Mouse (Mus musculus) adrenal gland, postnatal 10 days (tissue): Measurements from ENCODE around the gene H2-DMb1. TPM values are rescaled to one million over a fixed set of nuclear protein-coding genes. Genes with fewer than 3 reads are reported as not detected.
A peak's percentile ranks its signal among the peaks of the same experiment; 100 is the strongest.

Experiments used
- DNase-seq: peaks from one replicate; pipeline ENCODE4 v3.0.0; 2021; ENCODE audit warnings: mixed read lengths
- total RNA-seq, 2 experiments: library from RNA; stranded (reverse); gene quantifications; 2 replicates each; pipeline ENCODE4 v1.2.3; 2021

H2-DMb1 gene
- total RNA-seq, 2 experiments from 2014 or later: 3.6 to 5.8 TPM

- DNase-seq: no peak
These were observed 40.6 kb downstream of the H2-DMb1 start for GRCm38 (mm10) chr17:34193468-34193867.

- no peak for DNase-seq
These were observed 41.9 kb downstream of the H2-DMb1 start for GRCm38 (mm10) chr17:34194723-34195122.

DNA sequence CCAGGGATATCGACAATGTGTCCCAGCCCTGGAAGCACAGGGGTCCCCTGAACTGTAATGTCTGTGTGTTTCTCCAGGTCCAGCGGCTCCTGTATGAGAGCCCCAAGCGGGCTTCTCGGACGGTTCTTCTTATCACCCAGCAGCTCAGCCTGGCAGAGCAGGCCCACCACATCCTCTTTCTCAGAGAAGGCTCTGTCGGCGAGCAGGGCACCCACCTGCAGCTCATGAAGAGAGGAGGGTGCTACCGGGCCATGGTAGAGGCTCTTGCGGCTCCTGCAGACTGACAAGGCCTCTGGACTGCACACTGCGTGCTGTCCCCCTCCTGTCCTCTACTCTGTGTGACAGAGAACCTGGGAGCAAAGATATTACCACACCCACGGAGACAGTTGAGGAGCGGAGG lies 43.6 kb downstream of the H2-DMb1 start:
- DNase-seq: no peak

DNA sequence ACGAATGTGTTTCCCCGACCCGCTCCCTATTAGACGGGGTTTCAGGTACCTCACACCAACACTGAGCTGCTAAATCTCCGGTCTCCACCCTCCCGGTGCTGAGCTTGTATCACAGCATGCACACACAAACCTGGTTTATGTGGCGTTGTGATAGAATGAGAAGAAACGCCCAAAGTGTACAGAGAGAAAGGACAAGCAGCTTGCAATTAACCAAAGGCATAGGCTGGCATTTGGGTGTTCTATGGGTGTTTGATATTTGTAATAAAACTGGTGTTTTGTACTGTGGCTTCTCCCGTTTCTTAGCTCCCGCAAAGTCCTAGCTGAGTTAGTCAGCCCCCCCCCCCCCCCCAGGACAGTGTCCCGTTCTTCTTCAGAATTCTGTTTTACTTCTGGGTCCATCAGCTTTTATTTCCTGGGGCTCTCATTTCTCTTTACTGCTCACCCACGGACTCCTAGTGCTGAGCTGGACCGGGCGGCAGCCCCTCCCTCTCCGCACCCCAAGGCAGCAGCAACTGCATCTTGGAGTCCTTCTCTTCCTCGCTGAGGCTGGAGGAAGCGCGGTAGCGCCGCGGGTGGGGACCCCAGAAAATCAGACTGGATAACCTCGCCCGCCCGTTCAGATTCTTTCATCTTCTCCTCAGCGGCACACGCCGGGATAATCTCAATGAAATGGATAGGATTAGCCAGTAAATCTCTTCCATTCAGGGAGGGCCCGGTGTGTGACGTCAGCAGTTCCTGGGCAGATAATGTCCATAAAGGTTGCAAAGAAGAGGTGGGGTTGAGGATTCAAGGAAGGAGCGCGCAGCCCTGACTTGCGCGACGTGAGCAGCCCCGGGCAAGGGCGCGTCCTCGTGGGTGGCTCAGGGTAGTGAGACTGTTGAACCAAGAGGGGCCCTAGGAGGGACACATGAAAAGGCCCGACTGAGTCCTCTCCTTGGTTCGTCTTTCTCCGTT lies 44.3 kb downstream of the H2-DMb1 start, which contains the start of gene Psmb8:
Psmb8 (plus strand) TSS at position 781 of the 954 bp plus-strand sequence.
- DNase-seq: peak; percentile 94

- DNase-seq: peak; percentile 73
These were observed 45.1 kb downstream of the H2-DMb1 start for GRCm38 (mm10) chr17:34197904-34198520.

DNA sequence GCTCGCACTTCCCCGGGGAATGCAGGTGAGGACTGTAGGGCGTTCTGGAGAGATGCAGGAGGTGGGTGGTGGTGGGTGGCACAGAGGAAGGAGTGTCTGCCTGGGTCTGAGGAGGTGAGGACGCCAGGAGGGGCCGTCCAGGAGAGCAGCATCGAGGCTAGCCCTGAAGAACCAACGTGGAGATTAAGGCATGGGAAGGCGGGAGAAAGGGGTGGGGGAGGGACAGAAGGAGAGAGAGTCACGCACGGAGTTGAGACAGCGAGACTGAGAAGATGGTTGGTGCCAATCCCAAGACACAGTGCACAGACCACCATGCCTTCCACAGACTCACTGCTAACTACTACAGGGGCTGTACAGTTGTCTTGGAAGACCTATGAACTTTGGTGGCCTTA lies 45.6 kb downstream of the H2-DMb1 start:
- no peak for DNase-seq

DNA sequence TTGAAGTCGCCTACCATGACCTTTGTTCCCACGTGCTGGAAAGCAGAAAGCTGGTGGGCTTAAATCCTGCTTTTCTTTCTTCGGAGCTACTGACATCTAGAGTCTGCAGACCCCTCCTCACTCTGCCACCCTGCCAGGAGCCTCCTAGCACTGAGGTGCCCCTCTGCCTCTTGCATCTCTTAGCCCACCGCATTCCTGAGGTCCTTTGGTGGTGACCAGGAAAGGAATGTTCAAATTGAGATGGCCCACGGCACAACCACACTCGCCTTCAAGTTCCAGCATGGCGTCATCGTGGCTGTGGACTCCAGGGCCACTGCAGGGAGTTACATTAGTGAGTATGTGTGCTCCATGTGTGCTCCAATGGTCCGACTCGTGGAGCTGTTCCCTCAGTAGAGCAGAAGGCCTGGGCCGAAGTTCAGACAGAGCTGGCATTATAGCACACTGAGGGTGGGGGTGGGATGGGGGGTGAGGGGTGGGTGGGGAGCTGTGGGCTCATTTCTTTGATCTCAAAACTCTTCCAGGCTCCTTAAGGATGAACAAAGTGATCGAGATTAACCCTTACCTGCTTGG lies 46.3 kb downstream of the H2-DMb1 start:
- DNase-seq: no peak

DNA sequence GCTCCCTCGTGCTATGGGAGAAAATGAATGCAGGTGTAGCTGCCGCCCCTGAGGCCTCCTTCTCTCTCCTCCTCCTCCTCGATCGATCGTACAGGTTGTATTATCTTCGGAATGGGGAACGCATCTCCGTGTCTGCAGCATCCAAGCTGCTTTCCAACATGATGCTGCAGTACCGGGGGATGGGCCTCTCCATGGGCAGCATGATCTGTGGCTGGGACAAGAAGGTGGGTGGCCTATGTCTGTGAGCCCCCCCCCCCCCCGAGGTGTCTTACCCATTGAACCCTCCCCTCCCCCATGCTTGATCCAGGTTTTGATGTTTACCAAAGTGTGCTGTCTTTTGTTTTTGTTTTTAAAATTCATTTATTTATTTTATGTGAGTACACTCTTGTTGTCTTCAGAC lies 47.2 kb downstream of the H2-DMb1 start:
- DNase-seq: no peak

DNA sequence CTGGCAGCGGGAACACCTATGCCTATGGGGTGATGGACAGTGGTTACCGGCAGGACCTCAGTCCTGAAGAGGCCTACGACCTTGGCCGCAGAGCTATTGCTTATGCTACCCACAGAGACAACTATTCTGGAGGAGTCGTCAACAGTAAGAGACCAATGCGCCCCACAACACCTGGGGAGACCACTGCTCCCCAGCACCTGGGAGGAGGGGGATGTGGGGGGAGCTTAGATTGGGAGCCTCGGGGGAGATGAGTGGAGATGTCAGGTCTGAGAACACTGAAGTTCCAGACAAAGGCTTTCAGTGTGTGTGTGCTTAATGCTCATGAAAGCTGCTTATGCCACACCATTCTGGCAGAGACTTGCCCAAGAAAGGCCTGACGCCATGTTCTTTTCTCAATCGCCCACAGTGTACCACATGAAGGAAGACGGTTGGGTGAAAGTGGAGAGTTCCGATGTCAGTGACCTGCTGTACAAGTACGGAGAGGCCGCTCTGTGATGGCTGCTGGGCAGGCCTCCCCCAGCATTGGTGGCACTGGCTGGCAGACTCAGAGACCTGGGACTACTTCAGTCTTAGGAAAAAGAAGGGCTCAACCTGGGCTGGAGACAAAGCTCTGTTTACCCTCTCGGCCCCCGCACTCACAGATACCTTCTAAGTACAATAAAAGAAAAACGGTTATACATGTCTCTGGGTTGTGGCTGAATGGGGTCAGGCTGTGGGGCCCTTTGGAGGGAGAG lies 48.1 kb downstream of the H2-DMb1 start:
- no peak for DNase-seq

DNA sequence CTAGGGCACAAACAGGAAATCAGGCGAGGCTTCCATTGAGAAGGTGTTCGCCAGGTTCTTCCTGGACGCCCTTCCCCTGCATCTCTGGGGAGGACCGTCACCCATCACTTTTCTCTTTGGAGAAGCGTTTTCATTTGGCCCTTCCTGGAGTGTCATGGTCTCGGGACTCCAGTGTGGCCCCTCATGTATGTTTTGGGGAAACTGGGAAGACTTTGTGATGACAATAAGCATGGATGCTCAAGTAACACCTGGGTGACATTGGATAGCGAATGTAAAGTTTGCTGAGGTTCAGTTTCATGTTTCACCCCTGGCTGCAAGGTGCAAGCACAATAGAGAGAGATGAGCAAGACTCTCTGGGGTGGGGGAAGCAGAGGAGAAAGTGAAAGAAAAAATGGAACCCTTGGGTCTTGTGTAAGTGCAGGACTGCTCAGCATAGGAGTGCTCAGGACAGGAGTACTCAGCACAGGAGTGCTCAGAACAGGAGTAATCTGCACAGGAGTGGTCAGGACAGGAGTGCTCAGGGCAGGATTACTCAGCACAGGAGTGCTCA lies 48.7 kb downstream of the H2-DMb1 start:
- no peak for DNase-seq

DNA sequence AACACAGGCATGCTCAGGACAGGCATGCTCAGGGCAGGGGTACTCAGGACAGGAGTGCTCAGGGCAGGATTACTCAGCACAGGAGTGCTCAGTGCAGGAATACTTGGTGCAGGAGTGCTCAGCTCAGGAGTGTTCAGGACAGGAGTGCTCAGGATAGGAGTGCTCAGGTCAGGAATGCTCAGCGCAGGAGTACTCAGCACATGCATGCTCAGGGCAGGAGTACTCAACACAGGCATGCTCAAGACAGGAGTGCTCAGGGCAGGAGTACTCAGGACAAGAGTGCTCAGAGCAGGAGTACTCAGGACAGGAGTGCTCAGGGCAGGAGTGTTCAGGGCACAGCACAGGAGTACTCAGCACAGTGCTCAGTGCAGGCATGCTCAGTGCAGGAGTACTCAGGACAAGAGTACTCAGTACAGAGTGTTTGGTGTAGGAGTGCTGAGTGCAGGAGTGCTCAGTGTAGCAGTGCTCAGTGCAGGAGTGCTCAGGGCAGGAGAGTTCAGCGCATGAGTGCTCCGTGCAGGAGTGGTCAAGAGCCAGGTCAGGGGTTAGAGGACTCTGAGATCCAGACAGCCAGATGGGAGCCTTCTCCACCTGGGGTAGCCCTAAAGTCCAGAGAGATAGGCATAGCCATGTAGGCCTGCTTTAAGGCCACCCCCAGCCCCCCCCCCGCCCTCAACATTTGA lies 50.0 kb downstream of the H2-DMb1 start:
- no peak for DNase-seq

GRCm38 (mm10) chr17:34203444-34203843 lies 50.6 kb downstream of the H2-DMb1 start, which contains the start of gene Tap2:
Tap2 (plus strand) TSS chr17:34203527.
- DNase-seq: peak; percentile 35

DNA sequence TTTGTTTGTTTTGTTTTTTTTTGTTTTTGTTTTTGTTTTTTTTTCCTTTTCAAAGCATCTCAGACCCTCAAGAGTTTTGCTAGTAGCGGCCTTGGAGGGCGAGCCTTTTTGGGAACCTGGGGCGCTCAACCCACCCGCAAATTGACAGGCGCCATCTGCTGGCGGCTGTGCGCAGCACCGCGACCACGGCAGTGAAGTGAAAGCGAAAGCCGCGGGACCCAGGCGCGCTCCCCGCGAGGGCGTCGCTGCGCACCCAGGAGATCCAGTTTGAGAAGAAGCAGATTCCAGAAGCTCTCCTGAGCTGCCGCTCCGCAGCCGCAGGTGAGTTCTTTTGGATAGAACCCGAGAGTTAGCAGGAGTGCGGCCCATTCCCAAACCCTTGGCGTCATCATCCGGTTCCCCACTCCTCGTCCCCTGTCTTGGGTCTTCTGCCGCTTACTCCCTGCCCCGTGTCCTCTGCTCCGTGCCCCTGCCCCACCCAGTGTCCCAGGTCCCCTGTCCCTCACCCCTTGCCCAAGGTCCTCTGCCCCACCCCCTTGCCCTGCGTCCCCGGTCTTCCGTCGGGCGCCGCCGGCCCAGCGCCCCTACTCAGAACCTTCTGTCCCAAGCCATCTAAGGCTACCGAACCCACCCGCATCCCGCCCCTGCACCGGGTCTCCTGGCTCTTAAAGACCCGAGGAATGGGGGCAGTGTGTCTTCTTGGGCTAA lies 51.6 kb downstream of the H2-DMb1 start:
- DNase-seq: peak; percentile 94

DNA sequence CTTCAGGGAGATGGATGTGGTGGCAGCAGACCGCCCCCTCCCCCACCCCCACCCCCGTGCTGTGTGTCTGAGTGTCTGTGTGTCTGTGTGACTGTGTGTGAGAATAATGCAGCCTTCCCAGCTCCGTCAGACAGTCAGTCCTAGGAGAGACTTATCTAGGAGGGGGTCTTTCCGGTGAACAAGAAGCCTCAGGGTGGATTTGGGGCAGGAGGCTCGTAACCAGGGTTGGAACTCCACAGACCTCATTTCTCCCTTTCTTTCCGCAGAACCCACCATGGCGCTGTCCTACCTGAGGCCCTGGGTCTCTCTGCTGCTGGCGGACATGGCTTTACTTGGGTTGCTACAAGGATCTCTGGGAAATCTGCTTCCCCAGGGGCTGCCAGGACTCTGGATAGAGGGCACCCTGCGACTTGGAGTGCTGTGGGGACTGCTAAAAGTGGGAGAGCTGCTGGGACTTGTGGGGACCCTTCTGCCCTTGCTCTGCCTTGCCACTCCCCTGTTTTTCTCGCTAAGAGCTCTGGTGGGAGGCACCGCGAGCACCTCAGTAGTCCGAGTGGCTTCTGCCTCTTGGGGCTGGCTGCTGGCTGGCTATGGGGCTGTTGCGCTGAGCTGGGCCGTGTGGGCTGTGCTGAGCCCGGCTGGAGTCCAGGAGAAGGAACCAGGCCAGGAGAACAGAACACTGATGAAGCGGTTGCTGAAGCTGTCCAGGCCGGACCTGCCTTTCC lies 52.3 kb downstream of the H2-DMb1 start:
- peak; percentile 65 for DNase-seq

DNA sequence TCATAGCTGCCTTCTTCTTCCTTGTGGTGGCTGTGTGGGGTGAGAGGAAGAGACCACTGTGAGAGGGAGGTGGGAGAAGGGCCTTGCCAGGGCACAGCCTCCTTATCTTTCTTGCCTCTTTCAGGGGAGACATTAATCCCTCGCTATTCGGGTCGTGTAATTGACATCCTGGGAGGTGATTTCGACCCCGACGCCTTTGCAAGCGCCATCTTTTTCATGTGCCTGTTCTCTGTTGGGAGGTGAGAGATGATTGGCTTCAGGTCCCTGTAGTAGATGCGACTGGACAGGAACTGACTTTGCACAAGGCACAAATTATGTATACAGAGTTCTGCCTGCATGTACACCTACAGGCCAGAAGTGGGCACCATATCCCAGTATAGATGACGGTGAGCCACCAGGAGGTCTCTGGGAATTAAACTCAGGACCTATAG lies 52.9 kb downstream of the H2-DMb1 start:
- no peak for DNase-seq

GRCm38 (mm10) chr17:34206731-34207130 lies 53.9 kb downstream of the H2-DMb1 start:
- no peak for DNase-seq

DNA sequence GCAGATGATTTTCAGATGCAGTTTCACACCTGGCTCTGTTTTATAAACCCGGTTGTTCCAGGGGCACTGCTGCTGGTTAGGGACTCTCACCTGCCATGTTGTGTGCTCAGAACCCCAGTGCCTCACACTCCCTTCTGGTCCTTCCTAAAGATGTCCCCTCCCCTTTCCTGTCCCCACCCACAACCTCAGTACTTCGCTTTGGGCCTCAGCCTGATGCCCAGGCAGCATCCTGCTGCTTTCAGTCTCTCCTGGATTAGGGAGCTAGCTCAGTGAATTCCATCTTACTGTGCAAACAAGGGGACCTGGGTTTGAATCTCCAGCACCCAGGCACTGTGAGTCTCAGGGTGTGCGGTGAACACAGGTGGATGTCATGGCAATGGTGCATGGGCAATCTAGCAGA lies 54.6 kb downstream of the H2-DMb1 start:
- no peak for DNase-seq

DNA sequence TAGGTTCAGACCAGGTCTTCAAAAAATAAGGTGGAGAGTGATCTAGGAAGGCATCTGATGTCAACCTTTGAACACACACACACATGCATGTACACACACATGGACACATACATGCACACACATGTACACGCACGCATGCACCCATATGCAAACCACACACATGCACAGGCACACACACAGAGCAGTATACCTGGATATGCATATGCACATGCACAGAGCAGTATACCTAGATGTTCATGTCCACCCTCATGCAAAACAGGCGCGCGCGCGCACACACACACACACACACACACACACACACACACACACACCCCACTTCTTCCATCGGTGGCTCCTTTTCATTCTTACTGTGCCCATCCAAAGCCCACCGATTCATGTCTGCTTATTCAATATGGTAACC lies 55.0 kb downstream of the H2-DMb1 start:
- DNase-seq: no peak

DNA sequence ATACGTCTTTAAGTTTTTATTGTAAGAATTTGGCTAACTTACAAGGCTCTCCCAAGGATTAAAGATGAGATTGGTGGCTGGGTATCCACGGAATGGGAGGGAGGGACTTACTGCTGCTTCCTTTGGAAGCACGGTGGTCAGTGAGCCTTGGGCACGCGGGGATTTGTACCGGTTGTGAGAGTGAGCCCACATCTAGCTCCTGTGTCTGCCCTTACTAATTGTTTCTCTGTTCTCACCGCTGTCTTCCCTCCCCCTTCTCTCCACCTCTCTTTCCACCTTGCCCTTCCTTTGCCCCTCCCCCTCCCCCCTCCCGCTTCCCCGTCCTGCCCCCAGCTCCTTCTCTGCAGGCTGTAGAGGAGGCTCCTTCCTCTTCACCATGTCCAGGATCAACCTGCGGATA lies 55.5 kb downstream of the H2-DMb1 start:
- no peak for DNase-seq

DNA sequence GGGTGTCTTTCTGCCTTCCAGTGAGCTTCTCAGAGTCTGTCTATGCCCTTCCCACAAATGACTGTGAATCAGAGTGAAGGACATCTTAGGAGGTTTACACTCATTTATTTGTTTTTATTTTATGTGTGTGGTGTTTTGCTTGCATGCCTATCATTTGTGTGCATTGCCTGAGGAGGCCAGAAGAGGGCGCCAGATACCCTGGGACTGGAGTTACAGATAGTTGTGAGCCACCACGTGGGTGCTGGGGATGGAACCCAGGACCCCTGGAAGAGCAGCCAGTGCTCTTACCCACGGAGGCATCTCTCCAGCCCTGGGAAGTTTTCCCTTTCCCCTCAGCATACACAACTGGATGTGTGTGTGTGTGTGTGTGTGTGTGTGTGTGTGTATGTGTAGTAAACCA lies 56.8 kb downstream of the H2-DMb1 start:
- no peak for DNase-seq
